Mouse (Mus musculus): ENCODE data around the gene Tssc4.

DNA sequence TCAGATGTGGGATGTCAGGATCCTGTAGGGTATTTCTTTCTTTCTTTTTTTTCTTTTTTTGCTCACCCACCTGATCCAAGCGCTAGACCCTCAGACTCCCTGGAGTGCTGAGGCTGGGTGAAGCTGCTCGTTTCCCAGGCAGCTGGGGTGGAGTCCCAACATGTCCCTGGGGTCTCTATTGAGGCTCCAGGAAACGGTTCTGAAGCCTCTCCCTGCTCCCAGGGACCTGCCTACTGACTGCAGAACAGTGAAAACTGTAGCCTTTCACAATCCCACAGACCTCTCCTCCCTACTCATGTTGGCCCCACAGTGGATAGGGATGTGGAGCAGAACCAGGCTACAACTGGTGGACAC is 14.5 kb upstream of the Tssc4 start:
- TF ChIP-seq CTCF (IDR thresholded peaks at IDR 0.05; ENCODE audit: low read depth) (no peak), EP300 (IDR thresholded peaks at IDR 0.05; ENCODE audit: low read depth) (no peak)
